Mouse (Mus musculus): Measurements from ENCODE around the gene Tox3.

Tox3 gene

GRCm38 (mm10) chr8:90241461-90241860 is 106.7 kb downstream of the Tox3 start:
- DNase-seq (ENCODE audit: low spot score): no peak

- no peak for DNase-seq (ENCODE audit: low spot score)
Observed at GRCm38 (mm10) chr8:90232501-90232900, 115.6 kb downstream of the Tox3 start.

GRCm38 (mm10) chr8:90224172-90224571 is 124.0 kb downstream of the Tox3 start:
- DNase-seq (ENCODE audit: low spot score): no peak

- no peak for DNase-seq (ENCODE audit: low spot score)
Observed at GRCm38 (mm10) chr8:90209105-90210037, 138.8 kb downstream of the Tox3 start.

Data from adipocyte (in vitro differentiated cells).